Mouse (Mus musculus) stomach, embryonic 15.5 days (tissue): ENCODE results near the gene Tenm2. TPM values are rescaled to one million over a fixed set of nuclear protein-coding genes. Genes with fewer than 3 reads are reported as not detected.

Source experiments
- ATAC-seq: fragments of 200-750 bp; cut with Nextera tagmentation; 2 replicates; pipeline ENCODE4 v1.8.0; 2017; ENCODE audit warnings: low read depth, moderate number of reproducible peaks, moderate TSS enrichment; ENCODE audit not compliant: insufficient read depth, low FRiP score
- H3K27ac ChIP-seq: fragments of 300-500 bp; sonication (generic); 2 replicates; pipeline ENCODE4 v1.5.1; 2015; ENCODE audit warnings: mild to moderate bottlenecking, inconsistent platforms
- H3K27me3 ChIP-seq: fragments of 300-500 bp; sonication (generic); replicated peaks from 2 replicates; pipeline ENCODE4 v1.6.1; 2015; ENCODE audit warnings: inconsistent platforms
- H3K36me3 ChIP-seq: fragments of 300-500 bp; sonication (generic); 2 replicates; pipeline ENCODE4 v1.6.1; 2015; ENCODE audit warnings: inconsistent platforms
- H3K4me1 ChIP-seq: fragments of 300-500 bp; sonication (generic); 2 replicates; pipeline ENCODE4 v1.6.1; 2015; ENCODE audit warnings: inconsistent platforms
- H3K4me2 ChIP-seq: fragments of 300-500 bp; sonication (generic); 2 replicates; pipeline ENCODE4 v1.6.1; 2015; ENCODE audit warnings: mild to moderate bottlenecking, inconsistent platforms
- H3K4me3 ChIP-seq: fragments of 300-500 bp; sonication (generic); replicated peaks from 2 replicates; pipeline ENCODE4 v1.5.1; 2015; ENCODE audit warnings: inconsistent platforms
- H3K9ac ChIP-seq: fragments of 300-500 bp; sonication (generic); 2 replicates; pipeline ENCODE4 v1.6.1; 2015; ENCODE audit warnings: inconsistent platforms
- H3K9me3 ChIP-seq: fragments of 300-500 bp; sonication (generic); 2 replicates; pipeline ENCODE4 v1.6.1; 2016; ENCODE audit warnings: inconsistent platforms
- WGBS: fragments of 180-500 bp; shearing (Covaris S2); methylation state at CpG from one replicate; pipeline ENCODE4 v1.1.7; 2015; 5-methylcytosine and 5-hydroxymethylcytosine counted together
- polyA plus RNA-seq: library from polyadenylated mRNA; unstranded; fragments of >200 nt; fragmentation: Nextera tagmentation; extraction: Ambion mirVana; gene quantifications from 2 replicates; pipeline ENCODE4 v1.2.1, GENCODE M21; 2015

Gene Tenm2
- polyA plus RNA-seq, 1 experiment from 2014 or later, result 1.6 TPM

GRCm38 (mm10) chr11:36872961-36873360 lies 362.8 kb downstream of the Tenm2 start:
- no peak for ATAC-seq
- Histone ChIP-seq H3K27ac (no peak overlapping the region), H3K9me3 (no peaks in the 10 kb centered on the region), H3K9ac (no peak overlapping the region), H3K4me2 (no peak overlapping the region), H3K36me3 (no peaks in the 10 kb centered on the region), H3K4me1 (no peaks in the 10 kb centered on the region), H3K27me3 (no peaks in the 10 kb centered on the region), H3K4me3 (no peak overlapping the region)
- WGBS, result 27% methylated on average over 4 of the region's 4 CpGs

- Histone ChIP-seq H3K4me3 (no peak overlapping the region), H3K9ac (no peak overlapping the region), H3K9me3 (no peaks in the 10 kb centered on the region), H3K4me1 (no peaks in the 10 kb centered on the region), H3K27me3 (no peaks in the 10 kb centered on the region), H3K4me2 (no peak overlapping the region), H3K36me3 (no peaks in the 10 kb centered on the region), H3K27ac (no peak overlapping the region)
- no peak for ATAC-seq
- 83% methylated on average over 5 of the region's 5 CpGs for WGBS
These were observed 365.2 kb downstream of the Tenm2 start for GRCm38 (mm10) chr11:36870548-36870947.

DNA sequence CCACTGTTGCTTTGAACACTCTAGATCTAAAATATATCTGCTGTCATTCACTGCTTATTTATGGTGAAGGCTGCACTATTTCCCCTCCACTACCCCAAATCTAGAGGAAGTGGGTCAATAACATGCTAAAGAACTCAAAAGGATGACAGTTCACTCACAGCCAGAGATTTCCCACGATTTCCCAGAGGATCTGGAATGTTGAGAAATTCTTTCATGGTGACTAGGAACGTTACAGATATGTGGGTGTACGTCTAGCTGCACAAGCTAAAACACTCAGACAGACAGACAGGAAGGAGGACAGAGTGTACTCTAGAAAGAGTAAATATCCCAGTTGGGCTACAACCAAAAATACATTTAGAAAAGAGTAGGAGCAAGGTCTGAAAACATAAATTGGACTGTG lies 384.1 kb downstream of the Tenm2 start:
- Histone ChIP-seq H3K9me3 (no peaks in the 10 kb centered on the region), H3K9ac (no peak overlapping the region), H3K4me1 (no peaks in the 10 kb centered on the region), H3K4me2 (no peak overlapping the region), H3K27ac (no peak overlapping the region), H3K27me3 (no peaks in the 10 kb centered on the region), H3K4me3 (no peak overlapping the region), H3K36me3 (no peaks in the 10 kb centered on the region)
- ATAC-seq, result no peak
- 35% methylated on average over 3 of the region's 3 CpGs for WGBS

- Histone ChIP-seq H3K36me3 (no peaks in the 10 kb centered on the region), H3K9ac (no peak overlapping the region), H3K4me2 (no peak overlapping the region), H3K4me3 (no peak overlapping the region), H3K9me3 (no peaks in the 10 kb centered on the region), H3K4me1 (no peaks in the 10 kb centered on the region), H3K27ac (no peak overlapping the region), H3K27me3 (no peaks in the 10 kb centered on the region)
- ATAC-seq, result no peak
- WGBS, result 77% methylated on average over 6 of the region's 6 CpGs
These were observed 388.3 kb downstream of the Tenm2 start for GRCm38 (mm10) chr11:36847451-36847850.

DNA sequence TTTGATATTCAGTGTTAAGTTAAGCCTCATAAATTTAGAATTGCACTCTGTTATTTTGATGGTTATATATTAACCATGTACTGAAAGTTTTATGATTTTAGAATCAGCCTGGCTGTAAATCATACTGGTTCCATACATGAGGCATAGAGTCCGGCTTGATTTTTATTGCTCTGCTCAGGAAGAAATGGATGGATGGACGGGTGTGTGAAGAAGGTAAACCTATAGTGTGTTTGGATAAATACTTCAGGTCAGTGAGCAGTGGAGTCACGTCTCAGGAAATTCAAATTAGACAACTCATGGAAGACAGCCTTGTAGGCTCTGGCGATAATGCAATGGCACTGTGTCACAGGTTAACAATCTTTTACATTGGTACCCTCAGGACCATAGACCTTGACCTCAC lies 402.9 kb downstream of the Tenm2 start:
- Histone ChIP-seq H3K4me3 (no peak overlapping the region), H3K4me2 (no peak overlapping the region), H3K27me3 (no peaks in the 10 kb centered on the region), H3K4me1 (no peaks in the 10 kb centered on the region), H3K9ac (no peak overlapping the region), H3K9me3 (no peaks in the 10 kb centered on the region), H3K36me3 (no peaks in the 10 kb centered on the region), H3K27ac (no peak overlapping the region)
- 63% methylated on average over 4 of the region's 4 CpGs for WGBS
- ATAC-seq, result no peak

DNA sequence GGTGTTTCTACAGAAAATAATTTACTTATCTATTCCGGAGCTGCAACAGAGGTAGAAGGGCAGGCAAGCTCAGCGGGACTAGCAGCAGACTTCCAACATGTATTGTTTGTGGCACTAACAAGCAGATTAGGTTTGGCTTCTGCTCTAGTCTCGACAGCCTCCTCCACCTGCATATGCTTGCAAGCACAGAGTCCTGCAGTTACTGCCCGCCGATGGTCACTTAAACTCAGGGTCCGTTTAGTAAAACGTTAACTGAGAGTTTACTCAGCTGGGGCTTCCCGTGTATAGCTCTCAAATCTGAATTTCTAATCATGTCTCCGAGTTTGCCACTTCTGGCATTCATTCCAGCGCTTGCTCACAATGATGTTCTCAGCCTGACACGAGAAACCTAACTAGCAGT lies 404.3 kb downstream of the Tenm2 start:
- no peaks in the 10 kb centered on the region for H3K27me3 ChIP-seq
- 45% methylated on average over 11 of the region's 11 CpGs for WGBS
- H3K27ac ChIP-seq, result no peak overlapping the region
- H3K9me3 ChIP-seq, result no peaks in the 10 kb centered on the region
- H3K36me3 ChIP-seq, result no peaks in the 10 kb centered on the region
- no peak overlapping the region for H3K4me3 ChIP-seq
- peak; percentile 43; the same call in 1 of the 2 replicates for ATAC-seq
- H3K4me1 ChIP-seq, result no peaks in the 10 kb centered on the region
- H3K9ac ChIP-seq, result no peak overlapping the region
- no peak overlapping the region for H3K4me2 ChIP-seq

- Histone ChIP-seq H3K36me3 (no peaks in the 10 kb centered on the region), H3K27me3 (no peaks in the 10 kb centered on the region), H3K4me1 (no peaks in the 10 kb centered on the region), H3K9me3 (no peaks in the 10 kb centered on the region), H3K27ac (no peak overlapping the region), H3K9ac (no peak overlapping the region), H3K4me2 (0 out of 2 replicates have a peak overlapping the region, but pooled peaks have one; percentile 23), H3K4me3 (no peak overlapping the region)
- ATAC-seq, result no peak
- 31% methylated on average over 7 of the region's 7 CpGs for WGBS
These were observed 411.1 kb downstream of the Tenm2 start for GRCm38 (mm10) chr11:36824666-36825065.

DNA sequence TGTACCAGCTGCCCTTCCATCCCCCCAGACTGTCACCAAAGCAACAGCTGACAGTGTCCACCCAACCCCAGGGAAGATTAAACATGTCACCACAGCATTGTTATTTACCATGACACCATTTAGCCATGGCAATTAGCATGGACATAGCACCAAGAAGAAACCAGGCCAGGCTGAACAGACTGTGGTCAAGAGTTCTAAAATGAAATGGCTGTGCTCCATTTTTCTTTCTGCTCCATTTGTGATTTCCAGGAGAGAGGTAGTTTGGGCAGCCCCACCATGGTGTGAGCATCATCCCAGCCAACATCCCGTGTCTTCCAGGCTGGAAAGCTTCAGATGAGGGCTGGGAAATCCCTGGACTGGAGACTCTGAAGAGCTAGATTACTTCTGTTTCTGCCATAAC lies 431.1 kb downstream of the Tenm2 start:
- no peaks in the 10 kb centered on the region for H3K36me3 ChIP-seq
- H3K4me2 ChIP-seq, result no peak overlapping the region
- WGBS, result 41% methylated on average over 1 of the region's 1 CpGs
- no peak overlapping the region for H3K27ac ChIP-seq
- no peak overlapping the region for H3K9ac ChIP-seq
- no peaks in the 10 kb centered on the region for H3K9me3 ChIP-seq
- H3K27me3 ChIP-seq, result no peaks in the 10 kb centered on the region
- H3K4me3 ChIP-seq, result no peak overlapping the region
- no peak for ATAC-seq
- H3K4me1 ChIP-seq, result no peaks in the 10 kb centered on the region

DNA sequence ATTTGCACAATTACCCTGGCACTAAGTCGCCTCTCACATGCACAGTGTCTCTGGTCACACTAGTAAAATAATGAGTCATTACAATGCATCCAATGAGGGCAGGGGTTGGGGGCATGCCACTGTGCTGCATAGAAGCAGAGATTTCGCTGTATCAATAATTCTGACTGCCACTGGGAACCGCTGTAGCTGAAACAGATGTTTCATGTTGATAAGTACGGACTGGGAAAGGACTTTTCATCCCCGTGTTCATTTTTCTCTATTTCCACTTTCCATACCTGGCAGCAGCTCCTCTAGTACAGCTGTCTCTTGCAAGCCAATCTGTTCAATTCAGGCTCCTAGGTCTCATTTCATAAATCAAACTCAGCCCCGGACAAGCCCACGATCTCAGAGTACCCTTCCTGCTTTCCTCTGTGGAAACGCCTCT lies 433.5 kb downstream of the Tenm2 start:
- WGBS, result 38% methylated on average over 8 of the region's 8 CpGs
- Histone ChIP-seq H3K9me3 (no peaks in the 10 kb centered on the region), H3K4me2 (no peak overlapping the region), H3K4me1 (no peaks in the 10 kb centered on the region), H3K27me3 (no peaks in the 10 kb centered on the region), H3K36me3 (no peaks in the 10 kb centered on the region), H3K27ac (no peak overlapping the region), H3K9ac (no peak overlapping the region), H3K4me3 (no peak overlapping the region)
- ATAC-seq, result no peak

DNA sequence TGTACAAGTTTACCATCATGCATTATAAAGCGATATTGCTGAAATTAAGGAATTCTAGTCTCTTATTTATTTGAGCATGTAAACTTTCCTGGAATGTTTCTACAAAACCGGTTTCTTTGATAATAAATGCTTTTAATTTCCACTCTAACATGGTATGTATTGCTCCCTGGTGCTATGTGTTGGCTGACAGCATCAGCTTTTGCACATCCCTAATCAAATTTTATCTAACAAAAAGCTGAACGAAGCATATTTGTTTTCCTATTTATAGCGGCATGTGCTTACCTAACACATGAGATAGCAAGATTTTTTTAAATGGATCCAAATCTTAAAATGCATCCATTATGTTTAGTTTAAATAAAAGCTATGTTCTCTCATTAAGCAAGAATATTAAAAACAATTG lies 434.1 kb downstream of the Tenm2 start:
- no peak for ATAC-seq
- no peaks in the 10 kb centered on the region for H3K27me3 ChIP-seq
- no peak overlapping the region for H3K4me3 ChIP-seq
- no peak overlapping the region for H3K4me2 ChIP-seq
- H3K4me1 ChIP-seq, result no peaks in the 10 kb centered on the region
- 74% methylated on average over 4 of the region's 4 CpGs for WGBS
- H3K27ac ChIP-seq, result no peak overlapping the region
- no peak overlapping the region for H3K9ac ChIP-seq
- no peaks in the 10 kb centered on the region for H3K9me3 ChIP-seq
- H3K36me3 ChIP-seq, result no peaks in the 10 kb centered on the region

GRCm38 (mm10) chr11:36799409-36799808 lies 436.4 kb downstream of the Tenm2 start:
- no peak overlapping the region for H3K9ac ChIP-seq
- H3K9me3 ChIP-seq, result no peaks in the 10 kb centered on the region
- no peaks in the 10 kb centered on the region for H3K4me1 ChIP-seq
- no peak for ATAC-seq
- WGBS, result 80% methylated on average over 8 of the region's 8 CpGs
- no peaks in the 10 kb centered on the region for H3K27me3 ChIP-seq
- H3K4me3 ChIP-seq, result no peak overlapping the region
- no peaks in the 10 kb centered on the region for H3K36me3 ChIP-seq
- no peak overlapping the region for H3K4me2 ChIP-seq
- H3K27ac ChIP-seq, result no peak overlapping the region

DNA sequence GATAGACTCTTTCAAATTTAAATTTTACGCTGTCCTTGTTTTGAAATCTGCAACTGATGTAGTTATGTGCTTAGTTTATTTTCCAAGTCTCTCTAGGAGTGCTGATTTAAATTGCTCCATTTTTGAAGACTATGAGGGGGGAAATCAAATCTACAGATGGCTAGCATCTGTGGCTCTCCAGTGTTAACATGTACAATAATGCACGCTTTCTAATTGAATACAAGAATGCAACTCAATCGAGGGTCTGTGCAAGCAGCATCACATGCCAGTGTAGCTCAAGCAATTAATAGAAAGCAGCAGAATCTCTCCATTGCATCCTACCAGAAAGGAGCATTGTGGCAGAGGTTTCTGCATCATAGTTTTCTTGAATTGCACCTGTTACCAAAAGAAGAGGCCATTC lies 477.8 kb downstream of the Tenm2 start:
- WGBS, result 79% methylated on average over 3 of the region's 3 CpGs
- H3K4me2 ChIP-seq, result no peak overlapping the region
- H3K36me3 ChIP-seq, result no peaks in the 10 kb centered on the region
- no peak for ATAC-seq
- no peak overlapping the region for H3K27ac ChIP-seq
- no peak overlapping the region for H3K9ac ChIP-seq
- no peak overlapping the region for H3K4me3 ChIP-seq
- H3K27me3 ChIP-seq, result no peaks in the 10 kb centered on the region
- no peaks in the 10 kb centered on the region for H3K9me3 ChIP-seq
- H3K4me1 ChIP-seq, result no peaks in the 10 kb centered on the region

DNA sequence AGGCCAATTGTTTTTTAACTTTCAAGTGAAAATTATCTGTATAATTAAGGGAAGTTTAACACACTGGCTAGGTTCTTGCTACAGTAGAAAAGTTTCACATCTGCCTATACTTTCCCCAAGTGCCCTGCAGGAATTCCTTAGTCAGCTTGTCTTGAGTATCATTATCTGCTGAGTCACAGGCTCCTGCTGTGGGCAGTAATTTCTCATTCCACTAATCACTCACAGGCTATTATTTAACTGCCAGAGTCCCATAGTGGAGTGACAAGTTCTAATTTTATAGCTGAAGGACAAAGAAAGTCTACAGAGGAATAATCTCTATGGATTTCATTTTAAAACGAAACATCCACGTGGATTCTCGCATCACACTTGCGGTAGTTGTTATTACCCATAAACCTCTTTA lies 489.5 kb downstream of the Tenm2 start:
- Histone ChIP-seq H3K27me3 (no peaks in the 10 kb centered on the region), H3K4me2 (no peak overlapping the region), H3K27ac (no peak overlapping the region), H3K4me1 (no peaks in the 10 kb centered on the region), H3K9ac (no peak overlapping the region), H3K36me3 (no peaks in the 10 kb centered on the region), H3K4me3 (no peak overlapping the region), H3K9me3 (no peaks in the 10 kb centered on the region)
- 84% methylated on average over 4 of the region's 4 CpGs for WGBS
- no peak for ATAC-seq
